Mouse (Mus musculus): Measurements from ENCODE around the gene Aspg. TPM values are rescaled to one million over a fixed set of nuclear protein-coding genes. Genes with fewer than 3 reads are reported as not detected.
A peak's percentile ranks its signal among the peaks of the same experiment; 100 is the strongest.

Gene Aspg
- polyA plus RNA-seq, 1 experiment from 2014 or later = 0.20 TPM

DNA sequence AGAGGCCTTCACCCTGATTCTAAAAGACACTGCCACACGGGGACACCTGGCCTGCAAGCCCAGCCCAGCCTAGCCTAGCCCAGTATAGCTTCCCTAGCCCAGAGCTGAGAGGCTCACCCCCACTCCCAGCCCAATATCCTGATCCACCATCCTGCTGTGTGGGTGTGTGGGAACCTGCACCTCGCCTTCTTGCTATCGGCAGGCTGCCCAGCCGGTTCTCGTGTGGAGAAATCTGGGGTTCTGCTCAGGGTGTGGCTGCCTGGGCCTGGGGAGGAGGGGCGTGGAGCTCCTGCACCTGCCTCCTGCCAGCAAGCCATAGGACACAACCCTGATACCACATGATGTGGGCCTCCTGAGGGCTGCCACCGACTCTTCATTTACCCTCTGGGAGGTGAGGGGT is 11.2 kb downstream of the Aspg start:
- no peak overlapping the region for H3K4me2 ChIP-seq (replicated peaks)
- no peak for ATAC-seq (replicated peaks)
- no peak overlapping the region for H3K4me3 ChIP-seq
- no peak overlapping the region for H3K27ac ChIP-seq (replicated peaks)
- no peaks in the 10 kb centered on the region for H3K36me3 ChIP-seq
- H3K27me3 ChIP-seq = no peaks in the 10 kb centered on the region
- H3K4me1 ChIP-seq = no peaks in the 10 kb centered on the region
- 89% methylated on average over 7 of the region's 7 CpGs for WGBS
- H3K9me3 ChIP-seq = no peaks in the 10 kb centered on the region
- no peak overlapping the region for H3K9ac ChIP-seq (replicated peaks)

DNA sequence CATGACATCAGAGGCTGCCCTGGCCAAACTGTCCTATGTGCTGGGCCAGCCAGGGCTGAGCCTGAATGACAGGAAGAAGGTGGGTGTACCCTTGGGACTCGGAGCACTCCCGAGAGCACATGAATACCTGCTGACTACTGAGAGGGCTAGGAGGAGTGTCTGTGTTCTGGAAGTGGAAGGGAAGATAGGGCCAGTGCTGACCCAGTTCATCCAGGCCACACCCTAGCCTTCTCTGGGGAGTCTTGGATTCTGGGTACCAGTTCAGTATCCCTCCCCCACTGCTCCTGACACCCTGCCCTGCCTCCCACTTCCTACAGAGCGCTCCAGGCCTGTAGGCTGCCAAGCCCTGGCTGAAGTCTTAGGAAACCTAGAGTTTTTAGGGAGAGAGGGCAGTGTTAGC is 14.7 kb downstream of the Aspg start:
- no peaks in the 10 kb centered on the region for H3K36me3 ChIP-seq
- 89% methylated on average over 3 of the region's 3 CpGs for WGBS
- H3K27me3 ChIP-seq = no peaks in the 10 kb centered on the region
- no peak overlapping the region for H3K4me2 ChIP-seq (replicated peaks)
- H3K9me3 ChIP-seq = no peaks in the 10 kb centered on the region
- H3K9ac ChIP-seq (replicated peaks) = no peak overlapping the region
- no peaks in the 10 kb centered on the region for H3K4me1 ChIP-seq
- ATAC-seq (replicated peaks) = no peak
- no peak overlapping the region for H3K4me3 ChIP-seq
- no peak overlapping the region for H3K27ac ChIP-seq (replicated peaks)

DNA sequence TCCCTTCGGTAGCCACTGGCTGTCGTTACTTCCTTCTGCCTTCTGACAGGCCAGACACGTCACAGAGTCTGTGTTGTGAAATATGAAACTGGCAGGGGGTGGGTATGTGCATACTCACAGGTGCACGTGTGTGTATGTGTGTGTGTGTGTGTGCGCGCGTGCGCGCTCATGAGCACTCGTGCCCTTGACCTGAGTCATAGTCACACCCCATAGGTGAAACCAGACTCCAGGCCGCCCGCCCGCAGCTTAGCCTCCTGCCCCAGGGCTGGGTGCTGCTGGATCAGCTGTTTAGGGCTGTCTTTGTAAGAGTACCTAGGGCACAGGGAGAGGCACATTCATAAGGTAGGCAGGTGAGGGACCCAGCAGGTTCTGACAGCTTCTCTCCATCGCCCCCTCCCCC is 19.4 kb downstream of the Aspg start:
- Histone ChIP-seq H3K27me3 (0 out of 2 replicates have a peak, but pooled peaks cover under 1% of the 10 kb centered on the region), H3K4me3 (no peak overlapping the region), H3K9me3 (no peaks in the 10 kb centered on the region), H3K27ac (replicated peaks) (no peak overlapping the region), H3K9ac (replicated peaks) (no peak overlapping the region), H3K36me3 (no peaks in the 10 kb centered on the region), H3K4me2 (replicated peaks) (no peak overlapping the region), H3K4me1 (peaks cover 9% of the 10 kb centered on the region; the same call in 1 of the 2 replicates)
- no peak for ATAC-seq (replicated peaks)
- WGBS = 87% methylated on average over 14 of the region's 14 CpGs

DNA sequence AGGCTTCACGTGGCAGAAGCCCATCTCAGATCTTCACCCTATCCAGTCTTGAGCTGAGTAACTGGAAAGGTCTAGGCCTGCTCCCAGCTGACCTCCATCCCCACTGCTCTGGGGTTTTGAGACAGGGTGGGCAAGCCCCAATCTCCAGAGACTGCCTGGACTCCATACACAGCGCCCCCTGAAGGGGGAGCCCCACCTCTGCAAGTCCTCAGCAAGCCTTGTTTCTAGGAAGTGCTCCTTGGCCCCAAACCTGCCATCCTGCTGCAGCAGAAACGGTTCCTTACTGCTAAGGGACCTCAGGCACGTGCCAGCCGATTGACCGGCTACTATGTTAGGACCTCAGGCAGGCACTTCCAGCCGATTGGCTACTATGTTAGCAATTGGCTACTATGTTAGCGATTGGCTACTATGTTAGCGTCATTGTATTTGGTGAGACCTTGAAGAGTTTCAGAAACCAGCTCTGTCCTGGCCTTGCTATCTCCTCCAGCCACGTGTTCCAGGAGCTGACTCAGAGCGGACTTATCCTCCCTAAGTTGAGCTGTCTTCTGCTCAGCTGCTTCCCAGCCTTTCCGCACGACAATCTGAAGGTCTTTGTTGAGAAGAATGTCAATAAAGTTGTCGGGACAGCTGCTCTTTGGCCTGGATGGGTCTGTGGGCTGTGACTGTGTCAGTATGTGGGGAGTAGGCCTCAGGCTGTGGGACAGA is 20.6 kb downstream of the Aspg start:
- Histone ChIP-seq H3K9me3 (no peaks in the 10 kb centered on the region), H3K4me3 (no peak overlapping the region), H3K9ac (replicated peaks) (no peak overlapping the region), H3K4me2 (replicated peaks) (no peak overlapping the region), H3K27ac (replicated peaks) (no peak overlapping the region), H3K27me3 (0 out of 2 replicates have a peak, but pooled peaks cover 11% of the 10 kb centered on the region), H3K4me1 (peaks cover 10% of the 10 kb centered on the region; the same call in 1 of the 2 replicates), H3K36me3 (no peaks in the 10 kb centered on the region)
- WGBS = 67% methylated on average over 14 of the region's 14 CpGs
- ATAC-seq (replicated peaks) = no peak

DNA sequence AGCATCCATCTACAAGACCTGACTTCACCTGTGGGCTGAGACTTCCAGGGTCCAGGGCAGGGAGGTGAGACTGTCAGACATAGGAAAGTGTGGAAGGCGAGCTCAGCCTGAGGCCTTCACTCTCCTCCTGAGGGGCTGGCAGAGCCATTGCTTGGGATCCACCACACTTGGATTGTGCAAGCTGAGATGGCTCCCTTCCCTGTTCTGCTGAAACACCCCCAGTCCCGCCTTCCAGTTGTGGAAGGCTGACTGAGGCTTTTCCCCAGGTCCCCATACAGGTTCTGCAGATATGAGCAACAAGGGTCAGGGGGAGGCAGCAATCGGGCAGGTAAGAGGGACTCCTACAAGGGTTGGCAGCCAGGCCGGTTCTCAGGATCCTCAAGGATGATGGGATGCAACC is 22.0 kb downstream of the Aspg start:
- Histone ChIP-seq H3K27ac (replicated peaks) (no peak overlapping the region), H3K9me3 (no peaks in the 10 kb centered on the region), H3K27me3 (0 out of 2 replicates have a peak, but pooled peaks cover 11% of the 10 kb centered on the region), H3K9ac (replicated peaks) (no peak overlapping the region), H3K36me3 (no peaks in the 10 kb centered on the region), H3K4me1 (peaks cover 10% of the 10 kb centered on the region; the same call in 1 of the 2 replicates), H3K4me3 (no peak overlapping the region), H3K4me2 (replicated peaks) (no peak overlapping the region)
- WGBS = 87% methylated on average over 4 of the region's 4 CpGs
- ATAC-seq (replicated peaks) = no peak

DNA sequence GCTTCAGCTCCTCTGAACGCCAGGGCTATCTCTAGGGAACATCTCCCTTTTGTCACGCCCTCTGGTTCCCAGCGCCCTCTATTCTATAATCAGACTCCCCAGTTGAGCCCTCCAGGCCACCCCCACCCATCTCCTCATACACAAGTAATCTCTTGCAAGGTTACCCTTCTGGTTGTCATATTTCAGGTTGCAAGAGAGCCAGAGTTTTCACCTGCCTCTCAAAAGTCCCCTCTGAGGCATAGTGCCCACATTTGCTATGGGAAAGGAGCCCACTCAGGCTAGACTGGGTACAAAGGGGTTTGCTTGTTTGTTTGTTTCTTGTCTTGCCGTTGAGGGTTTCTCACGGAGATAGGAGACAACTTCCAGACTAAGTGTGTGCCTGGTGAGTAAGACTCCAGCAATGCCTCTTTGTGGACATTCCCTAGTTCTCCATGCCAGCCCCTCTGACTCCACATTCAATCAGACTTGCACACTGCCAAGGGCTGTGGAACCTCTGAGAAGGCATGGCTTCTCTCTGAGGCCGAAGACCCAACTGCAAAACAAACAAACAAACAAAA is 22.9 kb downstream of the Aspg start:
- Histone ChIP-seq H3K36me3 (no peaks in the 10 kb centered on the region), H3K4me1 (peaks cover 10% of the 10 kb centered on the region; the same call in 1 of the 2 replicates), H3K9ac (replicated peaks) (no peak overlapping the region), H3K4me2 (replicated peaks) (no peak overlapping the region), H3K4me3 (no peak overlapping the region), H3K27ac (replicated peaks) (no peak overlapping the region), H3K27me3 (0 out of 2 replicates have a peak, but pooled peaks cover 11% of the 10 kb centered on the region), H3K9me3 (no peaks in the 10 kb centered on the region)
- no peak for ATAC-seq (replicated peaks)
- WGBS = 79% methylated on average over 6 of the region's 6 CpGs

DNA sequence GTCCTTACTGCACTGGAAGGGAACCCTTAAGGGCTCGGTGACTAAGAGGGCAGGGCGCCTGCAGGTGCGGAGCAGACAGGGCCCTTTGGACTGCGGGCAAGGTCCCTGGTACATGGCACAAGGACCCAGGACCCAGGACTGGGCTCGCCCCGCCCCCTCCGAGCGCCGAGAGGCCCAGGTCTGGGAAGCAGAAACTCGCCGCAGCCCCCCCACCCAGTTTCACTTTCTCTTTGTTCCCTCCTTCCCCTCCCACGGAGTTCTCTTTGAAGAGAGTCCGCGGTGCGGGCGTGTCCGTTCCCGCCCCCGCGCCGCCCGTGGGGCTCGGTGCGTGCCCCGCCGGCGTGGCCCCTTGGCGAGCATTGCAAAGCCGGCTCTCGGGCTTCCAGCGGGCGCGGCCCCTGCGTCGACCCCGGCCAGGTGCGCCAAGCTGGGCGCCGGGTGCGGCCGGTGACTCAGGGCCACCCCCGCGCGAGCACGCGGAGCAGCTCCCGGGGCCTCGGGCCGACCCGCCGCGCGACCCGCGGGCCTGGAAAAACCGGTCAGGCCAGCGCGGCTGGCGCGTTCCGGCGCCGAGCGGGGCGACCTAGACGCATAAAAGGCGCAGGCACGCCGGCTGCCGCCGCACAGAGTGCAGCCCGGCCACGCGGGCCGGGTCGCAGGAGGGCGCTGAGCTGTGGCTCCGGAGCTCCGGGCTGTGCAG is 23.8 kb downstream of the Aspg start:
- peak overlapping the region; percentile 84 for H3K4me2 ChIP-seq (replicated peaks)
- H3K9ac ChIP-seq (replicated peaks) = peak overlapping the region; percentile 56
- H3K9me3 ChIP-seq = no peaks in the 10 kb centered on the region
- no peaks in the 10 kb centered on the region for H3K36me3 ChIP-seq
- ATAC-seq (replicated peaks) = peak; percentile 67
- peak overlapping the region; percentile 54 for H3K4me3 ChIP-seq
- 1% methylated on average over 77 of the region's 79 CpGs for WGBS
- H3K27ac ChIP-seq (replicated peaks) = no peak overlapping the region
- 0 out of 2 replicates have a peak, but pooled peaks cover 11% of the 10 kb centered on the region for H3K27me3 ChIP-seq
- peaks cover 10% of the 10 kb centered on the region; the same call in 1 of the 2 replicates for H3K4me1 ChIP-seq

DNA sequence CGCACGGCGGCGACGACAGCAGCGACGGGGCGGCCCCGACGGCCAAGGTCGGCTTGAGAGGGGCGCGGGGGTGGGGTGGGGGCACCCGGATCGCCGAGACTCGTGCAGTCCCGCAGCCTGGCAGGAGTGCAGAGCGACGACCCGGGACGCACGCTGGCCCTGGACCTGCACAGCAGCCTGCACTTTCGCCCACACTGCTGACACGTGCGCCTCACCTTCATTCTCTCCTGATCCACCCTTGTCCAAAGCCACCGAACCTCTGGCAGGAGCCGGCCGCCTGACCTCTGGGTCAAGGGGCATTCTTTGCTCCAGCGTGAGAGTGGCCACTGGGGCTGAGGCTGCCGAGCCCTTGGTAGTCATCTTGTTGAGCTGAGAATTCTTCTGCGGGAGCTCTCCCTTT is 24.5 kb downstream of the Aspg start:
- peaks cover 10% of the 10 kb centered on the region; the same call in 1 of the 2 replicates for H3K4me1 ChIP-seq
- H3K27ac ChIP-seq (replicated peaks) = no peak overlapping the region
- ATAC-seq (replicated peaks) = peak; percentile 28; the same call in 1 of the 2 replicates
- peak overlapping the region; percentile 84 for H3K4me2 ChIP-seq (replicated peaks)
- peak overlapping the region; percentile 54 for H3K4me3 ChIP-seq
- H3K27me3 ChIP-seq = 0 out of 2 replicates have a peak, but pooled peaks cover 11% of the 10 kb centered on the region
- no peaks in the 10 kb centered on the region for H3K9me3 ChIP-seq
- H3K36me3 ChIP-seq = no peaks in the 10 kb centered on the region
- WGBS = 15% methylated on average over 32 of the region's 32 CpGs
- no peak overlapping the region for H3K9ac ChIP-seq (replicated peaks)

DNA sequence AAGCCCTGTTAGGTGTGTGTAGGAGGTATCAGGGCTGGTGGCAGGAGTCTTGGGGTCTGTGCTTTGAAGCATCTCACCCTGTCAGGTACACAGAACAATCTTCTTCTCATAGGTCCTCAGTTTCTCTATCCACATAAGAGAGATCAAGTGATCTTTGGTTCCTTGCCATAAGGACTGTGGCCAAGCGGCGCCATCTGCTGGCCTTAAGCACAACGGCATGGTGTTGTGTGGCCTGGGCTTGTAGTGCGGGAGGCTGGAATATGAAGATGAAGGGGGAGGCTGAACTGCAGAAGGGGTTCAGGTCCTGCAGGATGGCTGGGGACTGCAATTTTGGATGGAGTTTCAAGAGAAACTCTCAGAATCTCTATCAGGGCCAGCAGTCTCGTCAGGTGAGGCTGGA is 33.8 kb downstream of the Aspg start:
- Histone ChIP-seq H3K4me3 (no peak overlapping the region), H3K4me1 (peaks cover 34% of the 10 kb centered on the region), H3K27me3 (no peaks in the 10 kb centered on the region), H3K4me2 (replicated peaks) (no peak overlapping the region), H3K9ac (replicated peaks) (no peak overlapping the region), H3K9me3 (no peaks in the 10 kb centered on the region), H3K36me3 (no peaks in the 10 kb centered on the region), H3K27ac (replicated peaks) (no peak overlapping the region)
- ATAC-seq (replicated peaks) = no peak
- WGBS = 9% methylated on average over 5 of the region's 5 CpGs

DNA sequence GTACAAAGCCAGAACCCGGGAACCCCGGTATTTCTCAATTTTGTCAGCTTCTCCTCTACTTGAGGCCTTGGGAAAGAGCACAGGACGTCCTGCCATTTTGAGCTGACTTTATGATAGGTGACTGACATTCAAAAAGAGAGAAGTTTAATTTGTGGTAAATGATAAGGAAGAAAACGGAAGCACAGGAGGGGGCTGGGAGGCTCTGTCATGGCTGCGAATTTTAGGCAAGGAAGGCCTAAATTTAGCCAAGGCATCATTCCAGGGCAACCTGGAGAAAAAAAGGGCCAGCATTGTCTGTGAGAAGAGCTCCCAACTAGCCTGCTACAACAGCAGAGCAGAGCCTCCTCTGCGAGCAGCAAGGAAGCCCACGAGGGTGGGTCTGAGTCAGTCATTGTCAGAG is 34.3 kb downstream of the Aspg start:
- H3K9me3 ChIP-seq = no peaks in the 10 kb centered on the region
- H3K4me1 ChIP-seq = peaks cover 39% of the 10 kb centered on the region
- no peak overlapping the region for H3K4me3 ChIP-seq
- no peaks in the 10 kb centered on the region for H3K27me3 ChIP-seq
- no peak for ATAC-seq (replicated peaks)
- 64% methylated on average over 7 of the region's 7 CpGs for WGBS
- no peak overlapping the region for H3K27ac ChIP-seq (replicated peaks)
- H3K9ac ChIP-seq (replicated peaks) = no peak overlapping the region
- H3K4me2 ChIP-seq (replicated peaks) = no peak overlapping the region
- H3K36me3 ChIP-seq = no peaks in the 10 kb centered on the region

DNA sequence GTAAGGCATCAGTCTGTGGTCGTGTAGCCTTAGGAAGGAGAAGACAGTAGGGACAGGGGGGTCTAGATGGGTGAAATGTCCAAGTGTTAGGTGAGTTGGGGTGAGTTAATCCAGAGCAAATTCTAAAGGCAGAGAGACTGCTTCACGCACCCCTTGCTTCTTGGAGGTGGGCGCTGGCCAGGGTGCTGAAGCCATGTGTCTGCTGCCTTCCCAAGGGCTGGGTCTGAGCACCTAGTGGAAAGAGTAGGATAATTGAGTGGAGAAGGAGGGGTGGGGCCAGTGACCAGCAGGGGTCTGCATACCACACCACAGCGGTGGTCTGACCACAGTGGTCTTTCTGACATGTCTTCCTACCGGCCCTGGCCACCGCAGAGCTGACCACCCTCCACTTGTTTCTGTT is 34.8 kb downstream of the Aspg start:
- peaks cover 44% of the 10 kb centered on the region for H3K4me1 ChIP-seq
- no peak overlapping the region for H3K4me3 ChIP-seq
- H3K4me2 ChIP-seq (replicated peaks) = no peak overlapping the region
- 16% methylated on average over 6 of the region's 6 CpGs for WGBS
- H3K27me3 ChIP-seq = no peaks in the 10 kb centered on the region
- ATAC-seq (replicated peaks) = no peak
- no peak overlapping the region for H3K9ac ChIP-seq (replicated peaks)
- H3K36me3 ChIP-seq = no peaks in the 10 kb centered on the region
- H3K27ac ChIP-seq (replicated peaks) = no peak overlapping the region
- H3K9me3 ChIP-seq = no peaks in the 10 kb centered on the region

DNA sequence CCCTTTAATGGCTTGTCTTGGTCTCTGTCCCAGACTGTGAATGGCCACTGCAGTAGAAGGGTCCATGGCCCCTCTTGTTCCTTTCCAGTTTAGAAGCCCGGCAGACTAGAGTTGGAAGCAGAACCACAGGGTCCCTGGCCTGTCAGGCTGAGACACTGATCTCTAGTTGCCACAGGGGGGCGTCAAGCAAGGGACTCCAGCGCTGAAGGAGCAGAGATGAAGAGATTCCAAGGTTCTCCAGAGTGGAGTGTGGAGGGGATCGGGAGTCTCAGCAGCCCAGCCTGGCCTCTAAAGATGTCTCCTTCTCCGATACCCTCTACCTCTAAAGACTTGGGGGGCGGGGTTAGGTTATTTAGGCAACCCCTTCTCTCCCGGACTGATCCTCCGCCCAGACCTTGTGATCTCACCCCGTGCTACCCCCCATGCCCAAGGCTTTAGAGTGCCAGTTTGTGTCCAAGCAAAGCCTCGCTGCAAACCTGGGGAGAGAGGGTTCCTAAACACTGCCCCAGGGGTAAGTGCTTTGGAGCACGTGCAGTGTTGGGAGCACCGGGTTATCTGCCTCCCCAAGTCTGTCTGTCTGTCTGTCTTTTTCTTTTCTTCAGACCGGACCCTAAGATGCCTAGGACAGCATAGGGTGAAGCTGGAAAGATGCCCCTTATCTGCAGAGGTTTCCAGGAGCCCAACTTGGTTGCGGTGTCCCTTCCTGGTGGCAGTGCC is 36.8 kb downstream of the Aspg start:
- 4% methylated on average over 14 of the region's 14 CpGs for WGBS
- Histone ChIP-seq H3K27me3 (no peaks in the 10 kb centered on the region), H3K36me3 (no peaks in the 10 kb centered on the region), H3K4me1 (peaks cover 64% of the 10 kb centered on the region), H3K4me3 (peak overlapping the region; percentile 58), H3K9me3 (no peaks in the 10 kb centered on the region), H3K27ac (replicated peaks) (peak overlapping the region; percentile 86), H3K9ac (replicated peaks) (peak overlapping the region; percentile 74), H3K4me2 (replicated peaks) (peak overlapping the region; percentile 90)
- ATAC-seq (replicated peaks) = no peak

Measured in forebrain, embryonic 15.5 days (tissue).